Mouse (Mus musculus): Measurements from ENCODE around the gene Muc5b. TPM values are rescaled to one million over a fixed set of nuclear protein-coding genes. Genes with fewer than 3 reads are reported as not detected.

Muc5b gene
- total and polyA plus RNA-seq, 2 experiments from 2014 or later: 0.02 to 0.05 TPM

DNA sequence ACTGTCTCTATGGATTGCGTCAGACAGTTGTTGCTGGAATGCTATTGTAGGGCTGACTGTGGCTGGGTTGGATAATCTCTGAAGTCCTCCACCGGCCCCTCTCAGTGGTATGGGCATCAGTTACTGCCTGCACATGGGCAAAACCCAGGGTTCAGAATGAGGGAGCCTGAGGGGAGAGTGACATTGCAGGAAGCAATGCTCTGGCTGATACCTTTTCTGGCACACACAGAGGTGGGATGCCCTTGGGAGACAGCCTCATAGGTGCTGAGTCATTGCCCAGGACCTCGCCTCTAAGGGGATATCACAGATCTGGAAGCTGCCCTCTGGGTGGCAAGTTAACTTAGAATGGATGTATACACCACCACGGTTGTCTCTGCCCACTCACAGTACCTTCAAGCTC is 25.5 kb upstream of the Muc5b start:
- WGBS: 78% methylated on average over 4 of the region's 4 CpGs
- H3K4me1 ChIP-seq (ENCODE audit: insufficient read depth, low read length): no peaks in the 10 kb centered on the region
- H3K4me3 ChIP-seq (ENCODE audit: low read depth, low read length): no peak overlapping the region
- no peak overlapping the region for H3K4me2 ChIP-seq (ENCODE audit: low read depth, low read length, poor library complexity, severe bottlenecking)
- TF ChIP-seq CTCF (IDR thresholded peaks at IDR 0.05): no peak
- no peaks in the 10 kb centered on the region for H3K36me3 ChIP-seq (ENCODE audit: insufficient read depth, low read length)
- DNase-seq (ENCODE audit: low spot score) (no peak), ATAC-seq (ENCODE audit: low FRiP score) (no peak)
- no peak overlapping the region for H3K27ac ChIP-seq (ENCODE audit: low read depth, low read length)
- H3K9ac ChIP-seq (replicated peaks; ENCODE audit: low read length, poor library complexity, severe bottlenecking): no peak overlapping the region
- no peaks in the 10 kb centered on the region for H3K9me3 ChIP-seq (ENCODE audit: low read length)
- H3K27me3 ChIP-seq (ENCODE audit: insufficient read depth, low read length): no peaks in the 10 kb centered on the region

DNA sequence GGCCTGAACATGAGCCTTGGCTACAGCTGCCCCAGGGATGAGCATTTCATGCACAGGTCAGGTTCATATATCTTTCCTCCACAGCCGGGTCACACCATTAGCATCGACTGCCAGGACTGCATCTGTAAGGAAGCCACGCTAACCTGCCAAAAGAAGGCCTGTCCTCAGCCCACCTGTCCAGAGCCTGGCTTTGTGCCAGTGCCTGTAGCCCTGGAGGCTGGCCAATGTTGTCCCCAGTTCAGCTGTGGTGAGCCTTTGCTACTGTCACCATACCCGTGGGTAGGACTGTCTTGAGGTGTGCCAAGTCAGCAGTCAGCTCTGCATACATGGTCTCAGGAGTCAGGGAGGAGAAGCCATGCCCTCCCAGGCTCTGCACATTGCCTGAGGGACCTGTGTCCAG is 23.5 kb upstream of the Muc5b start:
- Histone ChIP-seq H3K27me3 (ENCODE audit: insufficient read depth, low read length) (no peaks in the 10 kb centered on the region), H3K4me1 (ENCODE audit: insufficient read depth, low read length) (no peaks in the 10 kb centered on the region), H3K36me3 (ENCODE audit: insufficient read depth, low read length) (no peaks in the 10 kb centered on the region), H3K4me2 (ENCODE audit: low read depth, low read length, poor library complexity, severe bottlenecking) (no peak overlapping the region), H3K9ac (replicated peaks; ENCODE audit: low read length, poor library complexity, severe bottlenecking) (no peak overlapping the region), H3K9me3 (ENCODE audit: low read length) (no peaks in the 10 kb centered on the region), H3K27ac (ENCODE audit: low read depth, low read length) (no peak overlapping the region), H3K4me3 (ENCODE audit: low read depth, low read length) (no peak overlapping the region)
- 79% methylated on average over 4 of the region's 4 CpGs for WGBS
- DNase-seq (ENCODE audit: low spot score) (no peak), ATAC-seq (ENCODE audit: low FRiP score) (no peak)
- TF ChIP-seq CTCF (IDR thresholded peaks at IDR 0.05): no peak

DNA sequence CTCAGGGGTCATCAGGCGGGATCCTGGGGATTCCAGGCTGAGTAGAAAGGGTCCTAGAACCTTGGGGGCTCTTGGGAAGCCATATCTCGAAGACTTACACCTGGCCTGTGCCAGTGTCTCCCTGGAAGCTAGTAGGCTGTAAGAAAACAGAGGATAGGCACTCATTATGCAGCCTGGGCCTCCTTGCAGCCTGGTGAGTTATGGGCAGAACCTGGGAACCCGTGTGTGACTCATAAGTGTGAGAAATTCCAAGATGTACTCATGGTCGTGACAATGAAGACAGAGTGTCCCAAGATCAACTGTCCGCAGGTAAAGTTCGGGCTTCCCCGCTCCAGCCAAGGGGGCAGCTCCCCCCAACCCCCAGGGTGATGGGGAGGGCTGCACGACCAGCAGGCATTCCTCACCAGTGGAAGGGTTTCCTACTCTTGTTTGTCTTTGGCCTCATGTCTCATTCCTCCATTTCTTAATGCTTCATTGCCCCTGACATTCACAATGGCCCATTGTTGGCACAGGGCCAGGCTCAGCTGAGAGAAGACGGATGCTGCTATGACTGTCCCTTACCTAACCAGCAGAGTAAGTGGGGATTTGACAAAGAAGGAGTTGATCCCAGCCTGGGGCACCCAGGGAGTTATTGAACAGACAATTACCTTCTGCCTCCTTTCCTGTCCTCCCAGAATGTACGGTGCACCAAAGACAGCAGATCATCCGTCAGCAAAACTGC is 21.4 kb upstream of the Muc5b start:
- ATAC-seq (ENCODE audit: low FRiP score) (no peak), DNase-seq (ENCODE audit: low spot score) (peak; percentile 53)
- Histone ChIP-seq H3K36me3 (ENCODE audit: insufficient read depth, low read length) (no peaks in the 10 kb centered on the region), H3K27me3 (ENCODE audit: insufficient read depth, low read length) (no peaks in the 10 kb centered on the region), H3K4me2 (ENCODE audit: low read depth, low read length, poor library complexity, severe bottlenecking) (no peak overlapping the region), H3K4me1 (ENCODE audit: insufficient read depth, low read length) (no peaks in the 10 kb centered on the region), H3K9me3 (ENCODE audit: low read length) (no peaks in the 10 kb centered on the region), H3K9ac (replicated peaks; ENCODE audit: low read length, poor library complexity, severe bottlenecking) (no peak overlapping the region), H3K4me3 (ENCODE audit: low read depth, low read length) (no peak overlapping the region), H3K27ac (ENCODE audit: low read depth, low read length) (no peak overlapping the region)
- WGBS: 61% methylated on average over 11 of the region's 11 CpGs
- no peak for TF ChIP-seq CTCF (IDR thresholded peaks at IDR 0.05)

DNA sequence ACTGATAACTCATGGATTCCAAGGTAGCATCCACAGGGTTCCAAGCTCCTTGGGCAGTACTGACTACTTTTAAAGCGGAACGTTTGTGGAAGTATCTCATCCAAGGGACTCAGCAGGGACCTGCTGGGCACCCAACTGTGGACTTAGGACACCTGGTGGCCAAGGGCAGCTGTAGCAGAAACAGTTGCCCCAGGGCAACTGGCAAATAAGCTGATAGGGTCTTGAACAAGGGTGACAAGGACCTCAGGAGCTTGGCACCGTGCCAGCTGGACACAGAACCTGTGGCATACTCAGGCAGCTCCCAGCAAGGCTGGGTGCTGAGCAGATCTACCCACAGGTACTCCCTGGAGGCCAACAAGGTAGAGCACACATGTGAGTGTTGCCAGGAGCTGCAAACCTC is 20.6 kb upstream of the Muc5b start:
- H3K27me3 ChIP-seq (ENCODE audit: insufficient read depth, low read length): no peaks in the 10 kb centered on the region
- no peak overlapping the region for H3K4me2 ChIP-seq (ENCODE audit: low read depth, low read length, poor library complexity, severe bottlenecking)
- ATAC-seq (ENCODE audit: low FRiP score): no peak
- no peaks in the 10 kb centered on the region for H3K36me3 ChIP-seq (ENCODE audit: insufficient read depth, low read length)
- H3K9ac ChIP-seq (replicated peaks; ENCODE audit: low read length, poor library complexity, severe bottlenecking): no peak overlapping the region
- no peak overlapping the region for H3K27ac ChIP-seq (ENCODE audit: low read depth, low read length)
- 83% methylated on average over 3 of the region's 3 CpGs for WGBS
- H3K9me3 ChIP-seq (ENCODE audit: low read length): no peaks in the 10 kb centered on the region
- no peaks in the 10 kb centered on the region for H3K4me1 ChIP-seq (ENCODE audit: insufficient read depth, low read length)
- TF ChIP-seq CTCF (IDR thresholded peaks at IDR 0.05): no peak
- no peak overlapping the region for H3K4me3 ChIP-seq (ENCODE audit: low read depth, low read length)
- DNase-seq (ENCODE audit: low spot score): no peak

DNA sequence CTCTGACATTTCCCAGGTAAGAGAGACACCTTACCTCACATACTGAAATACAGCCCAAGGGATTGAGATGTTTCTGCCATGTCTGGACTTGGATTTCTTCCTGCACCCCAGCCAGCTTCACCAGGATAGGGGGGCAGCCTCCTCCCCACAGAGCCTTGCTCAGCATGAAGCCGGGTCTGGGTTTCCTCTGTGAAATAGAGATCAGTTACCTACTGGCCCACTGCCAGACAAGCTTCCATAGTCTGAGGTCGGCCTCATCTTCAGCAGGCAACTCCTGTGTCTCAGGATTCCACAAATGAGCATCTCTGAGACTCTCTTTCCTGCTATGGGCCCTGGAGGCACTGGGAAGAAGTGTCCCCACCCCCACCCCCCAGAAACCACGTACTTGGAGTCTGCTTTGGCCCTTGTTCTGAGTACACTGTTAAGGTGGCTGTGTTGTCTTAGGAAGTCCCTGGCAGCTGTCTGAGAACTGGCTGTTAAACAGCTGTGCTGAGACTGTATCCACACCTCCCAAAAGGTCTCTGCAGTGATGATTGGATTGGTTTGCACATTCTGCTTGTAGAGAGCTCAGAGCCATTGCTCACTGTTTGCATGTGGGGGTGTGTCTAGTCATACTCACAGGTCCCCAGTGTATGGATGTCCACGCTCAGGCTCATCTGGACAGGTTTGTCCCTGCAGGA is 16.1 kb upstream of the Muc5b start:
- H3K27ac ChIP-seq (ENCODE audit: low read depth, low read length): no peak overlapping the region
- ATAC-seq (ENCODE audit: low FRiP score): no peak
- H3K4me1 ChIP-seq (ENCODE audit: insufficient read depth, low read length): no peaks in the 10 kb centered on the region
- no peaks in the 10 kb centered on the region for H3K9me3 ChIP-seq (ENCODE audit: low read length)
- H3K4me2 ChIP-seq (ENCODE audit: low read depth, low read length, poor library complexity, severe bottlenecking): no peak overlapping the region
- no peaks in the 10 kb centered on the region for H3K27me3 ChIP-seq (ENCODE audit: insufficient read depth, low read length)
- WGBS: 55% methylated on average over 4 of the region's 4 CpGs
- no peak for TF ChIP-seq CTCF (IDR thresholded peaks at IDR 0.05)
- peak; percentile 8 for DNase-seq (ENCODE audit: low spot score)
- no peak overlapping the region for H3K4me3 ChIP-seq (ENCODE audit: low read depth, low read length)
- no peak overlapping the region for H3K9ac ChIP-seq (replicated peaks; ENCODE audit: low read length, poor library complexity, severe bottlenecking)
- no peaks in the 10 kb centered on the region for H3K36me3 ChIP-seq (ENCODE audit: insufficient read depth, low read length)

DNA sequence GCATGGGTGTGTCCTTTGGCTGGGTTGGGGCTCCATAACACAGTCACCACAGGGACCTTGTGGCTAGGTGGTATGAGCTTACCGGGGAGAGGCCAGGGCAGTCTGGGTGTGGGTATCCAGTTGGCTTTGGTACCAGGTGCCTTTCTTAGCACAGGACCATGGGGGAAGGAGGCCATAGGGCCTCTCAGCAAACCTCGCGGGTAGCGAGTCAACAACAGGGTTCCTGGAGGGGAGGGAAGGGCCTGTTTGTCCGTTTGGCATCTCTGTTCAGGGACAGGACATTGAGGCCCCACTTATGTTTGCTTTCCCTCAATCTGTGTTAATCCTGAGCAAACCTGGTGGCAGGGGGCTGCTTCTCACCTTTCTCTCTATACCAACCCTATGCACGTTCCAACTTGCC is 15.2 kb upstream of the Muc5b start:
- Histone ChIP-seq H3K9ac (replicated peaks; ENCODE audit: low read length, poor library complexity, severe bottlenecking) (no peak overlapping the region), H3K4me2 (ENCODE audit: low read depth, low read length, poor library complexity, severe bottlenecking) (no peak overlapping the region), H3K36me3 (ENCODE audit: insufficient read depth, low read length) (no peaks in the 10 kb centered on the region), H3K27ac (ENCODE audit: low read depth, low read length) (no peak overlapping the region), H3K4me1 (ENCODE audit: insufficient read depth, low read length) (no peaks in the 10 kb centered on the region), H3K27me3 (ENCODE audit: insufficient read depth, low read length) (no peaks in the 10 kb centered on the region), H3K4me3 (ENCODE audit: low read depth, low read length) (no peak overlapping the region), H3K9me3 (ENCODE audit: low read length) (no peaks in the 10 kb centered on the region)
- TF ChIP-seq CTCF (IDR thresholded peaks at IDR 0.05): no peak
- WGBS: 85% methylated on average over 6 of the region's 6 CpGs
- DNase-seq (ENCODE audit: low spot score) (no peak), ATAC-seq (ENCODE audit: low FRiP score) (no peak)

Measured in midbrain, postnatal 0 days (tissue).